ENCODE assay signal across 8 mouse cellular contexts in the genomic region with DNA sequence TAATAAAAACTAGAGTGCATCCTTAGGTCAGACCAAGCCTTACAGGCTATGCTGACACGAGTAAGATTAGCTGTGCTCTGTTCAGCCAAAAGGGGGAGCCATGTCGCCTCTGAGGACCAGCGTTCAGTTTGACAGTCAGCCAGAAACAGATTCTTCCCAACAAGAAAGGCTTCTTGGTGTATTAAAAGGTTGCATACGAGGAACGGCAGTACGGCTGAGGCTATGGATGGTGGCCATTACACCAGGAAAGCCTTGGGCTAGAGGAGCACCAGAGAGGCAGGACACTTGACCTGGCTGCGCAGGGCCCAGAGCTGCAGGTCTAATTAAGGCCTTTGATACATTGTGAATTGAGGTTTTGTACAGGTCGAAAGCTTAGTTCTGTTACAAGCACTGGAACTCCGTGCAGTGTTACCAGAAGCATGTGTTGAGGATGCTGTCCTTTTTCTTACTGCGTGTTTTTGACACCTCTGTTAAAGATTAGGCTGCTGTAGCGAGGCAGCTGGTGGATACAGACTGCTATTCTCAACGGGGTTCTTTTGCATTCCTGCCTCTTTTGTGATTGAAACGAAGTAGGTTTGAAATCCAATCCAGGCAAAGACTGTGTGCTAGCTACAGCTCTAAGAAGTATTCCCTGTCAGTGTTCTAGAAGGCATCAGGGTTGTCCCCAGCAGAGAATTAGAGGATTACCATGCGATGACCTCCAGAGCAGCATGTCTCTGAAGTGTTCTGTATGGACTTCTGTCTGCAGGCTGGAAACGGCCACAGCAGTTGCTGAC. TPM values are rescaled to one million over a fixed set of nuclear protein-coding genes. Genes with fewer than 3 reads are reported as not detected.
DNase-seq lines count a peak whose midpoint lies in the region; ATAC-seq lines count a peak whose summit lies in the region.

No protein-coding gene starts in this region.

- H3K9me3 ChIP-seq in hindbrain, embryonic 13.5 days, result no peaks in the 10 kb centered on the region

- peak overlapping the region; percentile 32 for H3K4me2 ChIP-seq in hindbrain, embryonic 13.5 days

- H3K4me1 ChIP-seq in hindbrain, embryonic 13.5 days (replicated peaks), result peaks cover 7% of the 10 kb centered on the region; the same call in 1 of the 2 replicates

- peak; percentile 64 for DNase-seq in R1 (ENCODE audit: low read depth, low spot score)
- peak; percentile 60 to 83 for DNase-seq in cerebellum, postnatal 25 days
- DNase-seq in frontal cortex, postnatal 25 days (ENCODE audit: low spot score in 2 of 2), result peak; percentile 33 to 37
- DNase-seq in layer of hippocampus, postnatal 14 days (ENCODE audit: low spot score in 2 of 2), result peak; percentile 61 to 79
- peak; percentile 86 for DNase-seq in lung, postnatal 14 days
- peak; percentile 56 for DNase-seq in retina, adult 2 months (ENCODE audit: low read depth, low spot score)
- peak; percentile 78 for DNase-seq in thymus, postnatal 25 days

- H3K9ac ChIP-seq in hindbrain, embryonic 13.5 days, result no peak overlapping the region

- H3K36me3 ChIP-seq in hindbrain, embryonic 13.5 days, result no peaks in the 10 kb centered on the region

- H3K27me3 ChIP-seq in hindbrain, embryonic 13.5 days, result no peaks in the 10 kb centered on the region

- WGBS in hindbrain, embryonic 13.5 days, result 12% methylated on average over 15 of the region's 15 CpGs

- H3K4me3 ChIP-seq in hindbrain, embryonic 13.5 days, result no peak overlapping the region

- no peak overlapping the region for H3K27ac ChIP-seq in hindbrain, embryonic 13.5 days

- ATAC-seq in hindbrain, embryonic 13.5 days (ENCODE audit: low FRiP score), result peak; percentile 82

RNA-seq across cellular contexts. Expression of a gene that starts 16.3 kb away (rescaled TPM):
- polyA plus RNA-seq in hindbrain, embryonic 13.5 days (2015; fragmentation: Nextera tagmentation; extraction: Ambion mirVana), result 83.0 and 85.1 TPM in 2 replicates
- total RNA-seq in layer of hippocampus, postnatal 14 days (2021), result 10 to 100 TPM; 67.6 to 68.7 TPM

RNA-seq across cellular contexts. Expression of a gene that starts 42.5 kb away (rescaled TPM):
- 10.1 and 11.1 TPM in 2 replicates for polyA plus RNA-seq in hindbrain, embryonic 13.5 days (2015; fragmentation: Nextera tagmentation; extraction: Ambion mirVana)
- total RNA-seq in layer of hippocampus, postnatal 14 days (2021), result 1 to 10 TPM; 3.5 to 4.9 TPM

Comparison
In these comparisons a context has a peak if more than half of its experiments do, and no peak if none do; other contexts are left out.
1. DNase-seq: peak in every context shown above with its lines; median percentile 86 in lung, postnatal 14 days; 78 in thymus, postnatal 25 days; 72 in cerebellum, postnatal 25 days; 70 in layer of hippocampus, postnatal 14 days; 64 in R1; 56 in retina, adult 2 months; 35 in frontal cortex, postnatal 25 days.